Mouse (Mus musculus) embryonic fibroblast, embryonic 13.5 days (primary cell): ENCODE data around the gene Gm4981. TPM values are rescaled to one million over a fixed set of nuclear protein-coding genes. Genes with fewer than 3 reads are reported as not detected.
A peak's percentile ranks its signal among the peaks of the same experiment; 100 is the strongest.
"Not testable (repeated sequence)": the region's sequence is repeated elsewhere in the genome, so short reads cannot be mapped to it uniquely, and the experiment has no call there.

ENCODE experiments used
- H3K27ac ChIP-seq: 2 replicates; pipeline ENCODE4 v1.5.1; 2012; ENCODE audit warnings: low read length, control low read depth, inconsistent platforms; ENCODE audit not compliant: insufficient read depth
- H3K4me1 ChIP-seq: 2 replicates; pipeline ENCODE4 v1.6.1; 2011; ENCODE audit warnings: low read length; ENCODE audit not compliant: control insufficient read depth, insufficient read depth
- H3K4me3 ChIP-seq: 2 replicates; pipeline ENCODE4 v1.5.1; 2011; ENCODE audit warnings: mild to moderate bottlenecking, control low read depth, low read length; ENCODE audit not compliant: insufficient read depth
- CTCF ChIP-seq: IDR thresholded peaks from 2 replicates; pipeline ENCODE4 v1.5.1; 2011; ENCODE audit warnings: mild to moderate bottlenecking, control low read depth, low read length, moderate library complexity, borderline replicate concordance; ENCODE audit not compliant: insufficient read depth
- POLR2A ChIP-seq: IDR thresholded peaks from 2 replicates; pipeline ENCODE4 v1.6.1; 2011; ENCODE audit warnings: low read depth, mild to moderate bottlenecking, control low read depth, low read length, moderate library complexity
- polyA plus RNA-seq: library from polyadenylated mRNA; stranded (reverse); fragments of >200 nt; gene quantifications from 2 replicates; pipeline ENCODE4 v1.2.4, GENCODE M21; 2011; ENCODE audit warnings: low read depth; ENCODE audit not compliant: missing spikeins, insufficient read length

Gene Gm4981
- polyA plus RNA-seq: not detected in 2 replicates

DNA sequence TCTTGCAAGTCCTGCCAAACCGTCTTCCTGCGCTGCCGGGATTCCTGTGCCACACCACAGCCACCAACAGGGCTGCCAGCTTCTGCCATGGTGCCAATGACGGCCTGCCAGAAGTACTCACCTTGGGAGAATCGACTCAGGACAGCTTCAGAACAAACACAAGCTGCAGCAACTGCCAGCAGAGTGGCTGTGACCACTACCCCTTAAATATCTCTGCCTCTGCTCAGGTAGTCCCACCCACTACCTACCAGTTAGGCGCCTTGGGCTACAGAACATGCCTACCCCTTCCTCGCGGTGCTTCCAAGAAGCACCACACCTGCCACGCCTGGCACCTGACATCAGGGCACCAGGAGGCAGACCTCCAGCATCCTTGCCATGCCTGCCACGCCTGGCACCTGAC is at the start of gene Gm4981:
Gm4981 (minus strand) TSS at position 89 of the 400 bp plus-strand sequence.
- H3K27ac ChIP-seq: no peak within 1 kb of the TSS
- TF ChIP-seq POLR2A (no peak), CTCF (no peak)
- no peak within 1 kb of the TSS for H3K4me3 ChIP-seq
- H3K4me1 ChIP-seq: no peaks in the 10 kb centered on the region

DNA sequence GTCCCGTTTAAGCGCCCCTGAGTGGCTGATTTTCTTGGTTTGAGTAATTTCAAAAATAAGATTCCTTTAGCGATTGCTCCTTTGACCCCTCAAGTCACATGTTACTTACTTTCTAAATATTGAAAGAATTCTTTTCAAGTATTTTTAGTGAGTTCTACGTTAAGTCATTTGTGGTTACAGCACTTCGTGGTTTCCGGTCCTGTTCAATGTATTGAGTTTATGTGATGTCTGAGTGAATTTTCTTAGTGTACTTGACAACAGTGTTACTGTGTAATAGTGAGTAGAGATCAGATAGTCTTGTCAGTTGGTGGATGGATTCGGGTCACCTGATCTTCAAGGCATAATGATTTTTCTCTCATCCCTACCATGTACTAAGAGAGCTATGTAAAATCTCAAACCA is 45.7 kb upstream of the Gm4981 start:
- Histone ChIP-seq H3K4me1 (no peaks in the 10 kb centered on the region), H3K27ac (no peak overlapping the region), H3K4me3 (no peak overlapping the region)
- TF ChIP-seq POLR2A: no peak
- no peak for TF ChIP-seq CTCF

DNA sequence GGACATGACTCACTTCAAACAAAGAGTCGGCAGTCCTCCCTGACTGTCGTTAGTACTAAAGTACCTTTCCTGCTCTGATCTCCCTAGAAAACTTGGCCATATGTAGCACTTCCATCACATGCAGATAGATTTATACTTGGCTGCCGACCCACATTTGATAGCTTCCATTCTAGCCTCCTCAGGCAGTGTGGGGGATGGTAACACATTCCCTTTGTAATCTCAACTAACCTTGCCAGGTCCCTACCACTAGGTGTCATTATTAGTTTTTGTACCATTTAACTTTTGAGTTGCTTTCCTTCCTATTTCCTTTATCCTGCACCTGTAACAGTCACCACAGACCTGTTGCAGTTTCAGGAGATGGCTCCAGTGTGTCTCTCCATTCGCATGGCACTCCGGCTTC is 22.0 kb upstream of the Gm4981 start:
- no peak for TF ChIP-seq POLR2A
- no peak for TF ChIP-seq CTCF
- H3K4me3 ChIP-seq: no peak overlapping the region
- no peaks in the 10 kb centered on the region for H3K4me1 ChIP-seq
- no peak overlapping the region for H3K27ac ChIP-seq

DNA sequence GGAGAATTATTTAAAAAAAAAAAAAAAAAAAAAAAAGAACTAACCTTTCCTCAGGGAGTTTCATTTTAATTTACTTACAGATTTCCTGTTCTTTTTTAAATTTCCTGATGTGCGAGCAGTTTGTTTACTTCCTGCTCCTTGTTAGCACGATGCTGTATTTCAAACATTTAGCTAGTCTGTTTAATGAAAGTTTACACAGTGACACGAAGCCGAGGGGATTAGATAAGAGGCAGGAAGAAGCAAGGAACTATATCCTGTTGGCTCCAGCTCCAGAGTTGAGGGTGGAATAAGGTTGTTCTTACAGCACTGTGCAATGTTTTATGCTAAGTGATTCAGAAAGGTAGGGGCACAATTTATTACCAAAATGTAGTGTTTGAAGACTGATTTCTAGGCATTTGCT is 19.5 kb upstream of the Gm4981 start:
- Histone ChIP-seq H3K4me3 (peak overlapping the region; percentile 90), H3K27ac (no peak overlapping the region), H3K4me1 (no peaks in the 10 kb centered on the region)
- TF ChIP-seq POLR2A: no peak

DNA sequence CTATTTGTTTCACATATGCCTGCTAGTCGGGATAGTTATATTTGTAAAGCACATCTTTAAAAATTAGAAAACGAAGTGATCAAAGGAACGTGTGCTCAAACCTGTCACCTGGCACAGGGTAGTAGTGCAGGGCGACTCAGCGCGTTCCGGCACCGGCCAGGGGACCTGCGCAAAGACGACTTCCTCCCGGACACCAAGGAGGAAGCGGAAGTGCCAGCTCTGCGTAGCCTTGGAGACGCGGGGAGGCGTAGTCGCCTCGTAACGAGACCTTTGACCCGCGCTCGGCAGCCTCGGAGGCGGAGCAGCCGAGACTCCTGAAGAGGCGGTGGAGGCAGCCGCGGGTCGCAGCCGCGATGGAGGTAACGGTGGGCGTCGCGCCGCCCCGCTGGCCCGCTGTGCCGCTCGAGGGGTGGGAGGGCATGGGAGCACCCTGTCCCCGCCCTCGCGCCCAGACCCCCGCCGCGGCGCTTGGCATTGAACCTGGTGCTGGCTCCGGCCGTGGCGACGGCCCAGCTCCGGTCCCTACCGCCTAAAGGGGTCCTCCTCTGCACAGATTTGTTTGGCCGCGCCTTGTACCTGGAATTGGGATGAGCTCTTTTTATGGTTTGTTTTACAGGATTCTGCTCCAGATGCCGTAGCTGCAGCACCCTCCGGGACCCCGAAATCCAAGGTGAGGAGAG is 18.9 kb upstream of the Gm4981 start, which contains the start of gene Gcc2:
Gcc2 (plus strand) TSS at position 285 of the 680 bp plus-strand sequence.
- TF ChIP-seq POLR2A: peak; percentile 98
- no peak for TF ChIP-seq CTCF
- peak within 1 kb of the TSS; percentile 90 for H3K4me3 ChIP-seq
- no peak within 1 kb of the TSS for H3K27ac ChIP-seq
- no peaks in the 10 kb centered on the region for H3K4me1 ChIP-seq

DNA sequence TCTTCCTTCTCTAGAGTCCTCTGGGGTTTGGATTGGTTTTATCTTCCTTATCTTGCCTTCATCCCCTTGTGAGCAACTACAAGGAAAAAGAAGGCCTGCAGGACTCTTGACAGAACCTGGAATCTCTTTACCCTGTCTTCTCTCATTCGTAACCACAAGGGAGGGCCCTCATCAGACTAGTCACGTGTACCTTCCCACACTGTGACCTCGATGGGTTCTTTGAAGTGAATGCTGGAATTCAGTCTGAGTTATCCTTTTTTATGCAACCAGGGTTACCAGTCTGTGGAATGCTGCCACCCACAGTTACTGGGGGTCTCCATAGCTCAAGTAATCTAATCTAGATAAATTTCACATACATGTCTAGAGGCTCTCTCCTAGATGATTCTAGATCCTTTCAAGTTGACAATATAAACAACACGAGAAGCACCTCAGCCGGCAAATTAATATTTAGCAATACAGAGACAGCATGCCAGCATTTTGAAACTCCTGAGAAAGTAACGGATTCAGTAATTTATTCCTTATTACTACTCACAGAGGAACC is 18.2 kb upstream of the Gm4981 start:
- H3K27ac ChIP-seq: no peak overlapping the region

DNA sequence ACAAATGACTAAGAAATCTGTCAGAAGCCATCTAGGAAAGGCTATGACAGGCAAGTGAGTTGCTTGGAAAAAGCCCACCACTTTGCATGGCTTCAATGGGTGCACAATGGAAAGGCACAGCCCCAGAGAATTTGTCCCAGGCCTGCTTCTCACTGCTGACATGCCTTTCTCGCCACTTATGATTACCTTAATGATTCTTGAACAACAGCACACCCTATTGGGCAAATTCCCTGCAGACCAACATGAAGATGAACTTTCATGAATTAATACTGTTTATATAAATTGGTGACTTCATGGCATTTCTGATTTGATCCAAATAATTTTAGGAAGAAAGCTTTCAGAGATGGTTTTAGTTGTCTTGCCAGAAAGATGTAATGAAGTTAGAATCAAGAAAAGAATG is 13.0 kb upstream of the Gm4981 start:
- Histone ChIP-seq H3K4me1 (no peaks in the 10 kb centered on the region), H3K4me3 (no peak overlapping the region), H3K27ac (no peak overlapping the region)
- TF ChIP-seq POLR2A (no peak), CTCF (no peak)

More for the DNA sequence above, 18.2 kb upstream of the Gm4981 start:
- Histone ChIP-seq H3K4me3 (peak overlapping the region; percentile 90), H3K4me1 (no peaks in the 10 kb centered on the region)
- TF ChIP-seq CTCF: no peak
- no peak for TF ChIP-seq POLR2A

DNA sequence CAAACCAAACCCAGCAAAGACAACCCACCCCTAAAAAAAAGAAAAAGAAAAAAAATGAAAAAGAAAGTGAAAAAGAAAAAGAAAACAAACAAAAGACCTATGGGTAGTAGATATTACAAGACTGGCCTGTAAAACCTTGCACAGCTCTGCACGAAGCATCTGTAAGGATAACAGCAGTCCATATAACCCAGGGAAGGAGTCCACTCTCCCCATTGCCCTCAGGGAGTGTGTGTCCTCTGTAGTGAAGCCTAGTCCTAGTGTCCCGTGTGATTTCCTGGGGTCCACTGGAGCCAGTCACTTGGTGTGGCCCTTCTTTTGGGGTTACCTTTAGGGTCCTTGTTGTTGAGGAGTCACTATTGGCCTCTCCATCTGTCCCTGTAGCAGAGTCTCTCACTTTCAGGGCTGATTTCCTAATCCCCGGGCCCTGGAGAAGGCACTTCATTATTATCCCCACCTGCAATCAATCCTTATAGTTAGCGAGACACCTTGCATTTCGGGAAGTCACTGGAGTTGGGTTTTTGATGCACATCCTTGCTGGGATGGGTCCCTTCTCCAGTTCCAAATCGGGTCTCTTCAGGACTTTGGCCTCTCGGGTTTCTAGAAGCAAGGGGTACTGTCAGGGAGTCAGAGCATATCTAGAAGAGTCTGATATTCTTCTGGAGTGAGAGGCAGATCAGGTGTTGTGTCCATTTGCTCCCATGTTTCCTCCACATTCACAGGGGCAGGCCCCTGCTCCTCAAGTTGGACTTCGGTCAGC is 2.7 kb upstream of the Gm4981 start:
- not testable (repeated sequence) for H3K4me1 ChIP-seq, H3K4me3 ChIP-seq, H3K27ac ChIP-seq

DNA sequence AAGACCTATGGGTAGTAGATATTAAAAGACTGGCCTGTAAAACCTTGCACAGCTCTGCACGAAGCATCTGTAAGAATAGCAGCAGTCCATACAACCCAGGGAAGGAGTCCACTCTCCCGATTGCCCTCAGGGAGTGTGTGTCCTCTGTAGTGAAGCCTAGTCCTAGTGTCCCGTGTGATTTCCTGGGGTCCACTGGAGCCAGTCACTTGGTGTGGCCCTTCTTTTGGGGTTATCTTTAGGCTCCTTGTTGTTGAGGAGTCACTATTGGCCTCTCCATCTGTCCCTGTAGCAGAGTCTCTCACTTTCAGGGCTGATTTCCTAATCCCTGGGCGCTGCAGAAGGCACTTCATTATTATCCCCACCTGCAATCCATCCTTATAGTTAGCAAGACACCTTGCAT is 1.5 kb downstream of the Gm4981 start:
- H3K4me1 ChIP-seq, H3K27ac ChIP-seq, H3K4me3 ChIP-seq: not testable (repeated sequence)

DNA sequence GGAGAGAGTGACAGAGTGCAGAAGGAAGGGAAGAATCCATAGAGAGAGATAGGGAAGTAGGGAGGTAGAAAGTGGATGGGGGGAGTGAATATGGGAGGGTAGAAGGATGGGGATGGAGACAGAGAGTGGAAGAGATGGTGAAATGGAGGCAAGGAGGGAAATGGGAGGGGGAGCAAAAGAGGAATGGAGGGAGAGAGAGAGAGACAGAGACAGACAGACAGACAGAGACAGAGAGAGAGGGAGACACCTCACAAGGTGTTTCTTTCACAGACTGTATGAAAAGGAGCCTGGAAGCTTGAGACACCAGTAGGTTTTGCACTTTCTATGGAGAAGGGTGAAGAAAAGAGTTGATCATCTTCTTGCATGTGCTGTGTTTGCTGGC is 2.8 kb downstream of the Gm4981 start:
- H3K4me3 ChIP-seq, H3K27ac ChIP-seq, H3K4me1 ChIP-seq: not testable (repeated sequence)

DNA sequence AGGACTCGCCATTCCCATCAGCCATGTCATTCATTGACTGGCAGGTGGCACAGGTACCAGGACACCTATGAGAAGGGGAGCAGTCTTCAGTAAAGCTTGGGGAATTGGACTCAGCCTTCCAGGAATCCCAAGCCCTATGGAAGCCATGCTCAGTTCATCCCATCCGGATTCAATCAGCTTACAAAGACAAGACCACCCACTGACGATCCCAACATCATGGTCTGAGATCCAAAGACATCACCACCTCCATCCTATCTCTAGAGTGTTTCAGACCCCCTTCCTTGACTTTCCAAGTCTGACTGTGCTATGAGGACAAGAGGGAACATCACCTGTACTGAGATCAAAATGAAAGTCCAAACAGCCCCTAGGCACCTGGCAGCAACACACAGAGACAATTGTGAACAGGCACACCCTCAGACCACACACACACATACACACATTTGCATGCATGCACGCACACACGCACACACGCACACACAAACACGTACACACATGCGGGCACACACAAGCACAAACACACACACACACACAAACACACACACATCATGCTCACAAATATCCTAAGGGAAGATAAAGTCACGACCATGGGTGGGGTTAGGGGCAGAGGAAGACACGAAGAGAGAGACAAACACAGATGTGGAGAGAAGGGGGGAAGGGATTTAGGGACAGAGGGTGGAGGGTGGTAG is 3.3 kb downstream of the Gm4981 start:
- H3K27ac ChIP-seq: not testable (repeated sequence)

DNA sequence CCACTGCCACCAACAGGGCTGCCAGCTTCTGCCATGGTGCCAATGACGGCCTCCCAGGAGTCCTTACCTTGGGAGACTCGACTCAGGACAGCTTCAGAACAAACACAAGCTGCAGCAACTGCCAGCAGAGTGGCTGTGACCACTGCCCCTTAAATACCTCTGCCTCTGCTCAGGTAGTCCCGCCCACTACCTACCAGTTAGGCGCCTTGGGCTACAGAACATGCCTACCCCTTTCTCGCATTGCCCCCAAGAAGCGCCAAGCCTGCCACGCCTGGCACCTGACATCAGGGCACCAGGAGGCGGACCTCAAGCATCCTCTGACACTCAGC is 3.9 kb downstream of the Gm4981 start, which contains the start of gene Duxf3:
Duxf3 (minus strand) TSS at position 35 of the 329 bp plus-strand sequence.
- not testable (repeated sequence) for H3K4me1 ChIP-seq, H3K4me3 ChIP-seq, H3K27ac ChIP-seq

More for the DNA sequence above, 3.3 kb downstream of the Gm4981 start:
- not testable (repeated sequence) for H3K4me1 ChIP-seq, H3K4me3 ChIP-seq

DNA sequence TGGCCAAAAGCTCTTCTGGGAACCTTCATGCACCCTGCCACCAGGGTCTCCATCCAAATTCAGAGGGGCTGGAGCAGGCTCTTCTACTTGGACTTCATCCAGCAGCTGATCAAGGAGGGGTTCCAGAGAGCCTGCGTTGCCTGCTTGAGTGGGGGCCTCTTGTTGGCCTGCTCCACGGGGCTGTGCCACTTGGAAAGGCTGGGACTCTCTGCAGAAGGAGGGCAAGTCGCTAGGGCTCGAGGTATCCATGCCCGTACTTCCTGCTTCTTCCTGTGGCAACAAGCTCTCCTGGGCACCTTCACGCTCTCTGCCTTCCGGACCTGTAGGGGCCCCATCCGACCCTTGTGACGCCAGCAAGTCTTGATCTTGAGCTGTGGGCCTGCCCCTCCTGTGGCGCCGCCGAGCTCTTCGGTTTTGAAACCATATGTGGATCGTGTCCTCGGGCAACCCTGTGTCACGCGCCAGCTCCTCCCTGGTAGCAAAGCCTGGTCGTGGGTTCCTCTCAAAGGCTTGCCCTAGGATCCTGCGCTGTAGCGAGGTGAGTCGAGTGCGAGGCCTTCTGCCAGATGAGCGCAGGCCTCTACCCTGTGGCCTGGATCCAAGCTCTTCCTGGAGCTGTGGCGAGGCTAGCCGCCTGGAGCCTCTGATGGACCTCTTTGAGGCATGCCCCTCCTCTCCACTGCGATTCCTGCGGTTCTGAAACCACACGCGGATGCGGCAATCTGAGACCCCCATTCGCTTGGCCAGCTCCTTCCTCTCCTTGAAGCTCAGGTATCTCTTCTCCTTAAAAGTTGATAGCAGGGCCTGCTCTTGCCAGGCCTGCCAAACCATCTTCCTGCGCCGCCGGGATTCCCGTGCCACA is 4.5 kb downstream of the Gm4981 start:
- not testable (repeated sequence) for H3K27ac ChIP-seq, H3K4me3 ChIP-seq, H3K4me1 ChIP-seq

DNA sequence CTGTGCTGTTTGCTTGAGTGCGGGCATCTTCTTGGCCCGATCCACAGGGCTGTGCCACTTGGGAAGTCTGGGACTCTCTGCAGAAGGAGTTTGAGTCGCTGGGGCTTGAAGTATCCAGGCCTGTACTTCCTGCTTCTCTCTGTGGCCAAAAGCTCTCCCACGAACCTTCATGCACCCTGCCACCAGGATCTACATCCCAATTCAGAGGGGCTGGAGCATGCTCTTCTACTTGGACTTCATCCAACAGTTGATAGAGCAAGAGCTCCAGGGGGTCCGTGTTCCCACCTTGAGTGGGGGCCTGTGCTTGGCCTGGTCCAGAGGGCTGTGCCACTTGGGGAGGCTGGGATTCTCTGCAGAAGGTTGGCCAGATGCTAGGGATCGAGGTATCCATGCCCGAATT is 5.4 kb downstream of the Gm4981 start:
- not testable (repeated sequence) for H3K4me1 ChIP-seq, H3K27ac ChIP-seq, H3K4me3 ChIP-seq
